ENCODE assay signal across 20 mouse cellular contexts in the genomic region with DNA sequence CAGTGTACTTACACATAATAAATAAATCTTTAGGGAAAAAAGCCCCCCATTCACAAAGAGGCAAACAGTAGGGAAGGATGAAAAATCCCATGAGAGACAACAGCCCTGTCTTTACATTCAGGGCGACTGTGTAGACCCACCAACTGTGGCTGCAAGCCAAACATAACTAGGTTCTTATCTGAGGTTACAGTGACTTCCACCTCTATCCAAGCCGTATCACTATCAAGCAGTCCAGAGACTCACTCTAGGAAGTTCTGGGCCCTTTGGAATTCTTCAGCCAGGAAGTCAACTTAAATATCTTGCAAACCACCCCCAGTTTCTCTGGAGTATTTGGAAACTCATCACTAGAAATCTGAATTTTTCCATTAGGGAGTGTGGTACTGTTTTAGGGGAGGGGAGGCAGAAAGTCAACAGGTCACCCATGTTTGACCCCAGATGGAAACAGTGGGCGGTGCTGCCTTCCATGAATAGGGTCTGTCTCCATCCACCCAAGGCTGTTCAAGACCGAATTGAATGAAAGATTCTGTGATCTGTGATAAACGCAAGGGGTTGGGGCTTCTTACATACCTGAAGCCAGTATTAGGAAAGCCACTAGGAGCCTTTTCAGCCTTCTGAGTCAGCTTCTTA. TPM values are rescaled to one million over a fixed set of nuclear protein-coding genes. Genes with fewer than 3 reads are reported as not detected.
DNase-seq lines count a peak whose midpoint lies in the region; ATAC-seq and TF ChIP-seq lines count a peak whose summit lies in the region.
"Had no signal": no experiment of that assay in that cellular context is flagged by ENCODE, and none has a peak within 500 bp of the region (broad histone marks: within the 10 kb centered on the region; RNA-seq: fewer than 3 reads in every experiment).

No protein-coding gene starts in this region.

- no peak overlapping the region for H3K4me3 ChIP-seq in heart, adult 2 months
- H3K4me3 ChIP-seq in kidney, embryonic 15.5 days (replicated peaks), result no peak overlapping the region
- H3K4me3 ChIP-seq in kidney, embryonic 14.5 days (ENCODE audit: low read length), result no peak overlapping the region
- H3K4me3 ChIP-seq in liver, postnatal 0 days (ENCODE audit: low read depth, low read length), result no peak overlapping the region
- H3K4me3 ChIP-seq in forebrain, postnatal 0 days (ENCODE audit: low read depth, low read length), result no peak overlapping the region
- H3K4me3 ChIP-seq: forebrain, embryonic 13.5 days; hindbrain, embryonic 15.5 days; left cerebral cortex, adult 2 months; lung, embryonic 15.5 days had no signal

- 0 out of 2 replicates have a peak, but pooled peaks have one; percentile 54 for ATAC-seq in kidney, embryonic 15.5 days (replicated peaks; ENCODE audit: low FRiP score)
- ATAC-seq in kidney, embryonic 14.5 days (ENCODE audit: low FRiP score, low TSS enrichment), result no peak
- peak; percentile 68 for ATAC-seq in common myeloid progenitor, adult 5-6 weeks (replicated peaks; ENCODE audit: low read depth, poor library complexity, severe bottlenecking)
- ATAC-seq in liver, postnatal 0 days, result 0 out of 2 replicates have a peak, but pooled peaks have one; percentile 33
- ATAC-seq in forebrain, postnatal 0 days, result no peak
- ATAC-seq: forebrain, embryonic 13.5 days; intestine, embryonic 16.5 days had no signal

- peaks cover 3% of the 10 kb centered on the region; the same call in 1 of the 2 replicates for H3K4me1 ChIP-seq in heart, adult 2 months (ENCODE audit: control insufficient read depth, insufficient read depth, low read length)
- H3K4me1 ChIP-seq in kidney, embryonic 15.5 days, result peaks cover 15% of the 10 kb centered on the region
- H3K4me1 ChIP-seq in kidney, embryonic 14.5 days (ENCODE audit: control insufficient read depth, insufficient read depth, low read length), result no peaks in the 10 kb centered on the region
- H3K4me1 ChIP-seq in liver, postnatal 0 days (ENCODE audit: insufficient read depth), result peaks cover 14% of the 10 kb centered on the region
- H3K4me1 ChIP-seq in forebrain, postnatal 0 days (ENCODE audit: insufficient read depth), result no peaks in the 10 kb centered on the region
- H3K4me1 ChIP-seq: forebrain, embryonic 13.5 days; hindbrain, embryonic 15.5 days had no signal

- no peaks in the 10 kb centered on the region for H3K36me3 ChIP-seq in heart, adult 2 months (ENCODE audit: control insufficient read depth, insufficient read depth, low read length)
- no peaks in the 10 kb centered on the region for H3K36me3 ChIP-seq in kidney, embryonic 15.5 days
- no peaks in the 10 kb centered on the region for H3K36me3 ChIP-seq in kidney, embryonic 14.5 days (ENCODE audit: control insufficient read depth, insufficient read depth, low read length)
- no peaks in the 10 kb centered on the region for H3K36me3 ChIP-seq in liver, postnatal 0 days (replicated peaks; ENCODE audit: insufficient read depth, low read length)
- H3K36me3 ChIP-seq in forebrain, postnatal 0 days (ENCODE audit: insufficient read depth), result no peaks in the 10 kb centered on the region
- H3K36me3 ChIP-seq: hindbrain, embryonic 15.5 days; lung, embryonic 15.5 days had no signal

- H3K27ac ChIP-seq in heart, adult 2 months, result no peak overlapping the region
- H3K27ac ChIP-seq in kidney, embryonic 15.5 days, result no peak overlapping the region
- no peak overlapping the region for H3K27ac ChIP-seq in kidney, embryonic 14.5 days (ENCODE audit: low read depth, low read length)
- H3K27ac ChIP-seq in liver, postnatal 0 days (ENCODE audit: low read depth), result no peak overlapping the region
- no peak overlapping the region for H3K27ac ChIP-seq in forebrain, postnatal 0 days (ENCODE audit: low read depth, low read length)
- H3K27ac ChIP-seq: forebrain, embryonic 13.5 days; hindbrain, embryonic 15.5 days; left cerebral cortex, adult 2 months; lung, embryonic 15.5 days had no signal

- TF ChIP-seq EP300 in heart, adult 2 months (IDR thresholded peaks at IDR 0.05; ENCODE audit: insufficient read depth, low read depth, low read length), result no peak
- no peak; the same call in 1 of the 2 replicates for TF ChIP-seq EP300 in liver, postnatal 0 days (IDR thresholded peaks at IDR 0.05; ENCODE audit: low read depth)

- no peak overlapping the region for H3K9ac ChIP-seq in heart, adult 2 months (ENCODE audit: low read depth, low read length)
- H3K9ac ChIP-seq in kidney, embryonic 15.5 days, result no peak overlapping the region
- no peak overlapping the region for H3K9ac ChIP-seq in kidney, embryonic 14.5 days (ENCODE audit: low read depth, low read length)
- no peak overlapping the region for H3K9ac ChIP-seq in liver, postnatal 0 days (replicated peaks)
- no peak overlapping the region for H3K9ac ChIP-seq in forebrain, postnatal 0 days
- H3K9ac ChIP-seq: forebrain, embryonic 13.5 days; hindbrain, embryonic 15.5 days; lung, embryonic 15.5 days had no signal

- H3K4me2 ChIP-seq in kidney, embryonic 15.5 days, result no peak overlapping the region
- H3K4me2 ChIP-seq in kidney, embryonic 14.5 days (replicated peaks; ENCODE audit: low read depth, low read length), result no peak overlapping the region
- no peak overlapping the region for H3K4me2 ChIP-seq in liver, postnatal 0 days (ENCODE audit: low read depth, low read length)
- H3K4me2 ChIP-seq in forebrain, postnatal 0 days (ENCODE audit: low read depth), result no peak overlapping the region
- H3K4me2 ChIP-seq: forebrain, embryonic 13.5 days; hindbrain, embryonic 15.5 days; lung, embryonic 15.5 days had no signal

- TF ChIP-seq POLR2A in heart, adult 2 months (IDR thresholded peaks at IDR 0.05; ENCODE audit: insufficient read depth, low read depth, low read length), result no peak

- H3K79me2 ChIP-seq in heart, adult 2 months (replicated peaks; ENCODE audit: control insufficient read depth, insufficient read depth, low read length), result no peaks in the 10 kb centered on the region

- H3K27me3 ChIP-seq in heart, adult 2 months (ENCODE audit: control insufficient read depth, insufficient read depth, low read length), result no peaks in the 10 kb centered on the region
- no peaks in the 10 kb centered on the region for H3K27me3 ChIP-seq in kidney, embryonic 15.5 days
- no peaks in the 10 kb centered on the region for H3K27me3 ChIP-seq in kidney, embryonic 14.5 days (ENCODE audit: control insufficient read depth, insufficient read depth, low read length)
- no peaks in the 10 kb centered on the region for H3K27me3 ChIP-seq in liver, postnatal 0 days (ENCODE audit: insufficient read depth, low read length)
- no peaks in the 10 kb centered on the region for H3K27me3 ChIP-seq in forebrain, postnatal 0 days (ENCODE audit: insufficient read depth, low read length)
- H3K27me3 ChIP-seq: forebrain, embryonic 13.5 days; hindbrain, embryonic 15.5 days; lung, embryonic 15.5 days had no signal

- H3K9me3 ChIP-seq in kidney, embryonic 15.5 days (replicated peaks), result no peaks in the 10 kb centered on the region
- H3K9me3 ChIP-seq in kidney, embryonic 14.5 days (ENCODE audit: control insufficient read depth, low read length), result no peaks in the 10 kb centered on the region
- H3K9me3 ChIP-seq in liver, postnatal 0 days (ENCODE audit: low read length), result no peaks in the 10 kb centered on the region
- H3K9me3 ChIP-seq in forebrain, postnatal 0 days (ENCODE audit: low read length), result no peaks in the 10 kb centered on the region
- H3K9me3 ChIP-seq: forebrain, embryonic 13.5 days; hindbrain, embryonic 15.5 days; lung, embryonic 15.5 days had no signal

- peak; percentile 89 for DNase-seq in heart, adult 11 months
- no peak for DNase-seq in heart, adult 2 months
- no peak for DNase-seq in liver, postnatal 0 days
- DNase-seq in forebrain, postnatal 0 days, result no peak
- DNase-seq: adrenal gland, postnatal 25 days; cerebellum, adult 8-10 months; kidney, postnatal 10 days; right cerebral cortex, adult 18-20 months; thymus, adult 18-20 months had no signal

- 47% methylated on average over 5 of the region's 5 CpGs for WGBS in heart, adult 2 months
- WGBS in kidney, embryonic 15.5 days, result 72% methylated on average over 5 of the region's 5 CpGs
- WGBS in kidney, embryonic 14.5 days, result 66% methylated on average over 5 of the region's 5 CpGs
- 48% methylated on average over 5 of the region's 5 CpGs for WGBS in liver, postnatal 0 days (ENCODE audit: insufficient replicate concordance)
- 85% methylated on average over 5 of the region's 5 CpGs for WGBS in forebrain, postnatal 0 days

- TF ChIP-seq CTCF in heart, adult 2 months (IDR thresholded peaks at IDR 0.05), result no peak
- TF ChIP-seq CTCF in liver, postnatal 0 days (IDR thresholded peaks at IDR 0.05; ENCODE audit: low read depth), result no peak
- no peak for TF ChIP-seq CTCF in forebrain, postnatal 0 days (IDR thresholded peaks at IDR 0.05; ENCODE audit: low read depth)

- intact Hi-C loops in heart, adult 2 months (cut with DNase I), result no loop called here

RNA-seq across cellular contexts. Expression of a gene that starts 6.3 kb away (rescaled TPM):
- total RNA-seq in heart, adult 2 months (2021), result under 1 TPM in 1 of 2 experiments, not detected in 1; 0.52 TPM
- 0.49 TPM in 1 of 2 replicates, not detected in the other for polyA plus RNA-seq in heart, adult 2 months (2012; rRNA removed)
- polyA plus RNA-seq in kidney, embryonic 15.5 days (2015; fragmentation: Nextera tagmentation; extraction: Ambion mirVana), result 0.05 TPM in 1 of 2 replicates, not detected in the other
- 0.11 TPM in 1 of 2 replicates, not detected in the other for polyA plus RNA-seq in kidney, embryonic 14.5 days (2014; fragmentation: Nextera tagmentation; extraction: Ambion mirVana)
- total RNA-seq in common myeloid progenitor, adult 5-6 weeks (2017), result not detected in 2 replicates
- polyA plus RNA-seq in liver, postnatal 0 days (2015; fragmentation: Nextera tagmentation; extraction: Ambion mirVana), result not detected in 2 replicates
- total RNA-seq in forebrain, postnatal 0 days (2014; rRNA removed), result 0.77 and 1.6 TPM in 2 replicates
- 0.73 and 1.7 TPM in 2 replicates for polyA plus RNA-seq in forebrain, postnatal 0 days (2015; fragmentation: Nextera tagmentation; extraction: Ambion mirVana)
- total RNA-seq: adrenal gland, postnatal 25 days; gastrocnemius, postnatal 4 days had no signal
- polyA plus RNA-seq: C2C12; limb, embryonic 11.5 days had no signal

RNA-seq across cellular contexts. Expression of a gene that starts 22.0 kb away (rescaled TPM):
- total RNA-seq in heart, adult 2 months (2021), result 10 to 100 TPM; 14.6 to 16.9 TPM
- polyA plus RNA-seq in heart, adult 2 months (2012; rRNA removed), result 16.5 and 16.8 TPM in 2 replicates
- 23.2 and 23.5 TPM in 2 replicates for polyA plus RNA-seq in kidney, embryonic 15.5 days (2015; fragmentation: Nextera tagmentation; extraction: Ambion mirVana)
- 8.0 and 20.2 TPM in 2 replicates for polyA plus RNA-seq in kidney, embryonic 14.5 days (2014; fragmentation: Nextera tagmentation; extraction: Ambion mirVana)
- total RNA-seq in common myeloid progenitor, adult 5-6 weeks (2017), result 55.0 and 96.1 TPM in 2 replicates
- 9.9 and 11.4 TPM in 2 replicates for polyA plus RNA-seq in liver, postnatal 0 days (2015; fragmentation: Nextera tagmentation; extraction: Ambion mirVana)
- total RNA-seq in forebrain, postnatal 0 days (2014; rRNA removed), result 49.7 and 51.3 TPM in 2 replicates
- polyA plus RNA-seq in forebrain, postnatal 0 days (2015; fragmentation: Nextera tagmentation; extraction: Ambion mirVana), result 16.6 and 24.3 TPM in 2 replicates

RNA-seq across cellular contexts. Expression of a gene that starts 58.0 kb away (rescaled TPM):
- total RNA-seq in heart, adult 2 months (2021), result 10 to 100 TPM; 28.1 to 30.5 TPM
- polyA plus RNA-seq in heart, adult 2 months (2012; rRNA removed), result 21.3 and 39.4 TPM in 2 replicates
- polyA plus RNA-seq in kidney, embryonic 15.5 days (2015; fragmentation: Nextera tagmentation; extraction: Ambion mirVana), result 178 and 184 TPM in 2 replicates
- polyA plus RNA-seq in kidney, embryonic 14.5 days (2014; fragmentation: Nextera tagmentation; extraction: Ambion mirVana), result 169 and 211 TPM in 2 replicates
- total RNA-seq in common myeloid progenitor, adult 5-6 weeks (2017), result 54.1 and 60.0 TPM in 2 replicates
- 24.6 and 27.3 TPM in 2 replicates for polyA plus RNA-seq in liver, postnatal 0 days (2015; fragmentation: Nextera tagmentation; extraction: Ambion mirVana)
- 130 and 136 TPM in 2 replicates for total RNA-seq in forebrain, postnatal 0 days (2014; rRNA removed)
- 108 and 118 TPM in 2 replicates for polyA plus RNA-seq in forebrain, postnatal 0 days (2015; fragmentation: Nextera tagmentation; extraction: Ambion mirVana)

Comparison
In these comparisons a context has a peak if more than half of its experiments do, and no peak if none do; other contexts are left out.
1. ATAC-seq: peak in kidney, embryonic 15.5 days (single experiment), common myeloid progenitor, adult 5-6 weeks (single experiment) and liver, postnatal 0 days (single experiment); none in kidney, embryonic 14.5 days (single experiment) and forebrain, postnatal 0 days (single experiment).